ENCODE assay signal across 21 mouse cellular contexts in the genomic region with DNA sequence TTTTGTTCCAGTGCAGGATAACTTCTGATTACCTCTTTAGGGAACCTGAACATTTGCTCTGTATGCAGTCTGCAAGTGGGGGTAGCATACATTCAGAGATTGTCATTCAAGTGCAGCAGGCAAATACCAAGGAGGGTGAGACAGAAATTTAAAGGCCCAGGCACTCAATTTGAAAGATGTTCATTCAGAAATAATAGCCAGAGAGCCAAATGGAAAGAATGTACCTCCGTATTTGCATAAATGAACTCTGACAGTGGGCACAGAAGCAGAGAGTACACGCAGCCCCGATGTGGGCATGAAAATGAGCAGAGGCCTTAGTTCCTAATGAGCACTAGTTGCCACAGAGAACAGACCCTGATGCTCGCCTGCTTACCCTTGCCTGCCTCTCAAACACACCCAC.
A peak's percentile ranks its signal among the peaks of the same experiment; 100 is the strongest.
DNase-seq lines count a peak whose midpoint lies in the region; ATAC-seq and TF ChIP-seq lines count a peak whose summit lies in the region.
"Had no signal": no experiment of that assay in that cellular context is flagged by ENCODE, and none has a peak within 500 bp of the region (broad histone marks: within the 10 kb centered on the region; RNA-seq: fewer than 3 reads in every experiment).

No protein-coding gene starts in this region.

- H3K4me3 ChIP-seq in heart, embryonic 11.5 days (ENCODE audit: low read depth, low read length), result no peak overlapping the region
- no peak overlapping the region for H3K4me3 ChIP-seq in midbrain, embryonic 12.5 days
- H3K4me3 ChIP-seq in midbrain, postnatal 0 days (ENCODE audit: low read depth, low read length), result no peak overlapping the region
- H3K4me3 ChIP-seq in forebrain, embryonic 10.5 days, result no peak overlapping the region
- H3K4me3 ChIP-seq in forebrain, postnatal 0 days (ENCODE audit: low read depth, low read length), result no peak overlapping the region
- H3K4me3 ChIP-seq in gastrocnemius, adult 2 months, result no peak overlapping the region
- H3K4me3 ChIP-seq: embryonic facial prominence, embryonic 12.5 days; hindbrain, embryonic 12.5 days; limb, embryonic 15.5 days; liver, embryonic 15.5 days had no signal

- intact Hi-C loops in heart, postnatal 14 days (cut with DNase I), result no loop called here
- intact Hi-C loops in gastrocnemius, adult 2 months (cut with DNase I), result no loop called here

- no peak for DNase-seq in heart, postnatal 14 days
- no peak for DNase-seq in midbrain, postnatal 0 days (ENCODE audit: low spot score)
- no peak for DNase-seq in forebrain, embryonic 10.5 days (ENCODE audit: extremely low spot score, low spot score)
- peak; percentile 30 for DNase-seq in forebrain, postnatal 0 days
- DNase-seq in gastrocnemius, adult 2 months, result no peak
- DNase-seq in cerebellum, adult 8-10 months, result no peak
- DNase-seq: adrenal gland, postnatal 25 days; cerebellum, adult 2 months; kidney, adult 18-20 months; layer of hippocampus, postnatal 36 days; right cerebral cortex, postnatal 4 days had no signal

- no peak; the same call in 1 of the 2 replicates for ATAC-seq in heart, embryonic 11.5 days (replicated peaks; ENCODE audit: insufficient number of reproducible peaks, low FRiP score, low TSS enrichment)
- ATAC-seq in midbrain, embryonic 12.5 days (ENCODE audit: low FRiP score, low read depth), result peak; percentile 54; the same call in 1 of the 2 replicates
- ATAC-seq in midbrain, postnatal 0 days (ENCODE audit: low FRiP score), result no peak
- 0 out of 2 replicates have a peak, but pooled peaks have one; percentile 20 for ATAC-seq in forebrain, postnatal 0 days

- H3K4me2 ChIP-seq in heart, embryonic 11.5 days, result peak overlapping the region; percentile 40
- H3K4me2 ChIP-seq in midbrain, embryonic 12.5 days (replicated peaks), result no peak overlapping the region
- H3K4me2 ChIP-seq in midbrain, postnatal 0 days (ENCODE audit: low read depth, low read length, poor library complexity, severe bottlenecking), result no peak overlapping the region
- no peak overlapping the region for H3K4me2 ChIP-seq in forebrain, postnatal 0 days (ENCODE audit: low read depth)
- H3K4me2 ChIP-seq: embryonic facial prominence, embryonic 12.5 days; hindbrain, embryonic 12.5 days; limb, embryonic 15.5 days; liver, embryonic 15.5 days had no signal

- no peaks in the 10 kb centered on the region for H3K9me3 ChIP-seq in heart, embryonic 11.5 days (replicated peaks; ENCODE audit: control insufficient read depth, low read length)
- no peaks in the 10 kb centered on the region for H3K9me3 ChIP-seq in midbrain, embryonic 12.5 days
- no peaks in the 10 kb centered on the region for H3K9me3 ChIP-seq in midbrain, postnatal 0 days (ENCODE audit: low read length)
- no peaks in the 10 kb centered on the region for H3K9me3 ChIP-seq in forebrain, embryonic 10.5 days
- no peaks in the 10 kb centered on the region for H3K9me3 ChIP-seq in forebrain, postnatal 0 days (ENCODE audit: low read length)
- H3K9me3 ChIP-seq: embryonic facial prominence, embryonic 12.5 days; hindbrain, embryonic 12.5 days; limb, embryonic 15.5 days; liver, embryonic 15.5 days had no signal

- no peaks in the 10 kb centered on the region; the same call in 1 of the 2 replicates for H3K4me1 ChIP-seq in heart, embryonic 11.5 days (ENCODE audit: control insufficient read depth, insufficient read depth, low read length)
- H3K4me1 ChIP-seq in midbrain, embryonic 12.5 days, result peaks cover 6% of the 10 kb centered on the region
- H3K4me1 ChIP-seq in midbrain, postnatal 0 days (ENCODE audit: insufficient read depth, low read length), result 0 out of 2 replicates have a peak, but pooled peaks cover 3% of the 10 kb centered on the region
- peaks cover 12% of the 10 kb centered on the region for H3K4me1 ChIP-seq in forebrain, embryonic 10.5 days
- H3K4me1 ChIP-seq in forebrain, postnatal 0 days (ENCODE audit: insufficient read depth), result 0 out of 2 replicates have a peak, but pooled peaks cover 4% of the 10 kb centered on the region
- H3K4me1 ChIP-seq: limb, embryonic 15.5 days; liver, embryonic 15.5 days had no signal

- peak overlapping the region; percentile 68 for H3K27ac ChIP-seq in heart, embryonic 11.5 days (ENCODE audit: low read depth, low read length)
- H3K27ac ChIP-seq in midbrain, embryonic 12.5 days (replicated peaks), result no peak overlapping the region
- H3K27ac ChIP-seq in midbrain, postnatal 0 days (ENCODE audit: low read depth, low read length), result no peak overlapping the region
- 0 out of 2 replicates have a peak overlapping the region, but pooled peaks have one; percentile 15 for H3K27ac ChIP-seq in forebrain, embryonic 10.5 days
- H3K27ac ChIP-seq in forebrain, postnatal 0 days (ENCODE audit: low read depth, low read length), result no peak overlapping the region
- H3K27ac ChIP-seq in gastrocnemius, adult 2 months, result no peak overlapping the region
- H3K27ac ChIP-seq: embryonic facial prominence, embryonic 12.5 days; hindbrain, embryonic 12.5 days; kidney, postnatal 0 days; limb, embryonic 15.5 days; liver, embryonic 15.5 days; macrophage; stomach, postnatal 0 days had no signal

- WGBS in heart, embryonic 11.5 days (ENCODE audit: insufficient replicate concordance), result 44% methylated on average over 4 of the region's 4 CpGs
- WGBS in midbrain, embryonic 12.5 days, result 38% methylated on average over 4 of the region's 4 CpGs
- 31% methylated on average over 4 of the region's 4 CpGs for WGBS in midbrain, postnatal 0 days
- WGBS in forebrain, embryonic 10.5 days, result 59% methylated on average over 4 of the region's 4 CpGs
- WGBS in forebrain, postnatal 0 days, result 19% methylated on average over 4 of the region's 4 CpGs

- no peak for TF ChIP-seq CTCF in midbrain, postnatal 0 days (IDR thresholded peaks at IDR 0.05)
- TF ChIP-seq CTCF in forebrain, postnatal 0 days (IDR thresholded peaks at IDR 0.05; ENCODE audit: low read depth), result no peak
- TF ChIP-seq CTCF in gastrocnemius, adult 2 months (IDR thresholded peaks at IDR 0.05), result no peak

- no peak overlapping the region for H3K9ac ChIP-seq in heart, embryonic 11.5 days (ENCODE audit: low read depth, low read length)
- H3K9ac ChIP-seq in midbrain, embryonic 12.5 days (replicated peaks), result no peak overlapping the region
- no peak overlapping the region for H3K9ac ChIP-seq in midbrain, postnatal 0 days (replicated peaks; ENCODE audit: low read length, poor library complexity, severe bottlenecking)
- H3K9ac ChIP-seq in forebrain, postnatal 0 days, result no peak overlapping the region
- H3K9ac ChIP-seq: embryonic facial prominence, embryonic 12.5 days; hindbrain, embryonic 12.5 days; limb, embryonic 15.5 days; liver, embryonic 15.5 days had no signal

- H3K27me3 ChIP-seq in heart, embryonic 11.5 days (ENCODE audit: control insufficient read depth, insufficient read depth, low read length), result no peaks in the 10 kb centered on the region
- H3K27me3 ChIP-seq in midbrain, embryonic 12.5 days, result no peaks in the 10 kb centered on the region
- H3K27me3 ChIP-seq in midbrain, postnatal 0 days (ENCODE audit: insufficient read depth, low read length), result no peaks in the 10 kb centered on the region
- H3K27me3 ChIP-seq in forebrain, embryonic 10.5 days (ENCODE audit: poor library complexity, severe bottlenecking), result no peaks in the 10 kb centered on the region
- H3K27me3 ChIP-seq in forebrain, postnatal 0 days (ENCODE audit: insufficient read depth, low read length), result no peaks in the 10 kb centered on the region
- H3K27me3 ChIP-seq: CH12.LX; embryonic facial prominence, embryonic 12.5 days; hindbrain, embryonic 12.5 days; limb, embryonic 15.5 days; liver, embryonic 15.5 days had no signal

- H3K36me3 ChIP-seq in heart, embryonic 11.5 days (ENCODE audit: control insufficient read depth, insufficient read depth, low read length), result no peaks in the 10 kb centered on the region
- H3K36me3 ChIP-seq in midbrain, embryonic 12.5 days, result no peaks in the 10 kb centered on the region
- H3K36me3 ChIP-seq in midbrain, postnatal 0 days (ENCODE audit: insufficient read depth, low read length), result no peaks in the 10 kb centered on the region
- no peaks in the 10 kb centered on the region for H3K36me3 ChIP-seq in forebrain, embryonic 10.5 days (replicated peaks)
- H3K36me3 ChIP-seq in forebrain, postnatal 0 days (ENCODE audit: insufficient read depth), result no peaks in the 10 kb centered on the region
- H3K36me3 ChIP-seq: embryonic facial prominence, embryonic 12.5 days; hindbrain, embryonic 12.5 days; limb, embryonic 15.5 days; liver, embryonic 15.5 days had no signal

Comparison
In these comparisons a context has a peak if more than half of its experiments do, and no peak if none do; other contexts are left out.
1. ATAC-seq: peak in midbrain, embryonic 12.5 days (single experiment) and forebrain, postnatal 0 days (single experiment); none in heart, embryonic 11.5 days (single experiment) and midbrain, postnatal 0 days (single experiment).
2. H3K27ac ChIP-seq: peak in heart, embryonic 11.5 days (single experiment) and forebrain, embryonic 10.5 days (single experiment); none in midbrain, embryonic 12.5 days (single experiment), midbrain, postnatal 0 days (single experiment), forebrain, postnatal 0 days (single experiment) and gastrocnemius, adult 2 months (single experiment).